ENCODE assay signal across 9 mouse cellular contexts in the genomic region with DNA sequence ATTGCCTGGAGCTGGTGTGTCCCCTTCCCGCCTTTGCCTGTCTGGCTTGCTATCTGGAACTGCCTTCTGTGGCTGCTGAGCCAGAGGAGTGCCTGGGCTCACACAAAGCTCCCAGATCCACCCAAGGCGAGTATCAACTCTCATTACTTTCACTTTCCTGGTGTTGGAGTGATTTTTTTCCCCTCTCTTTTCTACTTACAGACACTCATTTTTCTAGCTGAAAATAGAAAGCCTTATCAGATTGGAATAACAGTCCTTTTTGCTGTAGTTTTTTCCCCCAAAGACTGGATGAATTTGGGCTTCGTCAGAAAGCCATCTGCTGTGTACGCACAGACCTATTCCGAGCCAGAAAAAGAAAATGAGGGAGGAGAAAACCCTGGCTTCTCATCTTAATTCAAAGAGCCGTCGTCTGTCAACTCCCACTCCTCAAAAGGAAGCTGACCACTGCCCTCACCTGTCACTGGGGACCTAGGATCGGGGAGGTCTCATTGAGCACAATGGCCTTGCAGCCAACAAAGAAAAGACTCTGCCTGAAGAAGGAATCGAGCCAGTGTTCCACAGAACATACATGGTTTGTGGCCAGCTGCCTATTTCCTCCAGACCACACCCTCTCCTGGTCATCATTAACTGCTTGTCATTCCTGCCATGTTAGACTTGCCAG.
DNase-seq lines count a peak whose midpoint lies in the region; ATAC-seq lines count a peak whose summit lies in the region.
"Had no signal": no experiment of that assay in that cellular context is flagged by ENCODE, and none has a peak within 500 bp of the region (broad histone marks: within the 10 kb centered on the region; RNA-seq: fewer than 3 reads in every experiment).

No protein-coding gene starts in this region.

- DNase-seq in midbrain, embryonic 14.5 days: peak; percentile 19
- no peak for DNase-seq in midbrain, embryonic 11.5 days (ENCODE audit: low spot score, missing footprints)
- peak; percentile 95 for DNase-seq in heart, adult 11 months
- peak; percentile 35 to 44 for DNase-seq in layer of hippocampus, adult 8-10 months (ENCODE audit: low spot score in 2 of 2)
- peak; percentile 46 for DNase-seq in skeletal muscle tissue, adult 2 months (ENCODE audit: low read depth, low spot score)
- no peak for DNase-seq in liver, embryonic 11.5 days (ENCODE audit: low spot score)
- no peak for DNase-seq in adrenal gland, postnatal 10 days

- H3K4me2 ChIP-seq in midbrain, embryonic 14.5 days (ENCODE audit: low read length): no peak overlapping the region
- H3K4me2 ChIP-seq in midbrain, embryonic 11.5 days: no peak overlapping the region
- no peak overlapping the region for H3K4me2 ChIP-seq in liver, embryonic 11.5 days
- H3K4me2 ChIP-seq: limb, embryonic 12.5 days had no signal

- no peak overlapping the region for H3K4me3 ChIP-seq in midbrain, embryonic 14.5 days (replicated peaks; ENCODE audit: low read depth, low read length)
- no peak overlapping the region for H3K4me3 ChIP-seq in midbrain, embryonic 11.5 days (ENCODE audit: low read depth, low read length)
- H3K4me3 ChIP-seq in liver, embryonic 11.5 days (ENCODE audit: low read depth, low read length): no peak overlapping the region
- H3K4me3 ChIP-seq: limb, embryonic 12.5 days had no signal

- H3K27me3 ChIP-seq in midbrain, embryonic 14.5 days (ENCODE audit: control insufficient read depth, insufficient read depth, low read length): no peaks in the 10 kb centered on the region
- H3K27me3 ChIP-seq in midbrain, embryonic 11.5 days (ENCODE audit: control insufficient read depth, insufficient read depth, low read length): no peaks in the 10 kb centered on the region
- no peaks in the 10 kb centered on the region for H3K27me3 ChIP-seq in liver, embryonic 11.5 days (replicated peaks; ENCODE audit: control insufficient read depth, insufficient read depth, low read length)
- H3K27me3 ChIP-seq: limb, embryonic 12.5 days had no signal

- ATAC-seq in midbrain, embryonic 14.5 days (ENCODE audit: low FRiP score, low TSS enrichment): no peak
- ATAC-seq in midbrain, embryonic 11.5 days (ENCODE audit: low FRiP score): no peak
- ATAC-seq in granulocyte monocyte progenitor cell, adult 5-6 weeks (replicated peaks; ENCODE audit: poor library complexity, severe bottlenecking): no peak
- ATAC-seq in liver, embryonic 11.5 days (replicated peaks; ENCODE audit: low FRiP score): no peak

- WGBS in midbrain, embryonic 14.5 days: 54% methylated on average over 9 of the region's 9 CpGs
- 68% methylated on average over 9 of the region's 9 CpGs for WGBS in midbrain, embryonic 11.5 days
- WGBS in liver, embryonic 11.5 days: 57% methylated on average over 9 of the region's 9 CpGs

- H3K9ac ChIP-seq in midbrain, embryonic 14.5 days (replicated peaks; ENCODE audit: low read length): no peak overlapping the region
- H3K9ac ChIP-seq in midbrain, embryonic 11.5 days (ENCODE audit: low read length): no peak overlapping the region
- no peak overlapping the region for H3K9ac ChIP-seq in liver, embryonic 11.5 days (ENCODE audit: low read depth, low read length)
- H3K9ac ChIP-seq: limb, embryonic 12.5 days had no signal

- no peaks in the 10 kb centered on the region for H3K36me3 ChIP-seq in midbrain, embryonic 14.5 days (ENCODE audit: control insufficient read depth, insufficient read depth, low read length)
- no peaks in the 10 kb centered on the region for H3K36me3 ChIP-seq in midbrain, embryonic 11.5 days (ENCODE audit: control insufficient read depth, insufficient read depth, low read length)
- no peaks in the 10 kb centered on the region for H3K36me3 ChIP-seq in liver, embryonic 11.5 days (ENCODE audit: control insufficient read depth, insufficient read depth, low read length)
- H3K36me3 ChIP-seq: limb, embryonic 12.5 days had no signal

- H3K4me1 ChIP-seq in midbrain, embryonic 14.5 days (ENCODE audit: control insufficient read depth, insufficient read depth, low read length): no peaks in the 10 kb centered on the region
- H3K4me1 ChIP-seq in midbrain, embryonic 11.5 days (ENCODE audit: control insufficient read depth, insufficient read depth, low read length): no peaks in the 10 kb centered on the region
- H3K4me1 ChIP-seq in liver, embryonic 11.5 days (replicated peaks; ENCODE audit: control insufficient read depth, insufficient read depth, low read length): no peaks in the 10 kb centered on the region
- H3K4me1 ChIP-seq: limb, embryonic 12.5 days had no signal

- H3K9me3 ChIP-seq in midbrain, embryonic 14.5 days (ENCODE audit: control insufficient read depth, low read length): no peaks in the 10 kb centered on the region
- no peaks in the 10 kb centered on the region for H3K9me3 ChIP-seq in midbrain, embryonic 11.5 days (ENCODE audit: control insufficient read depth, low read length)
- H3K9me3 ChIP-seq in liver, embryonic 11.5 days (ENCODE audit: control insufficient read depth, low read length): no peaks in the 10 kb centered on the region
- H3K9me3 ChIP-seq: limb, embryonic 12.5 days had no signal

- H3K27ac ChIP-seq in midbrain, embryonic 14.5 days (replicated peaks; ENCODE audit: low read depth, low read length): no peak overlapping the region
- H3K27ac ChIP-seq in midbrain, embryonic 11.5 days (ENCODE audit: low read depth, low read length): no peak overlapping the region
- no peak overlapping the region for H3K27ac ChIP-seq in liver, embryonic 11.5 days (ENCODE audit: low read depth, low read length)
- H3K27ac ChIP-seq: limb, embryonic 12.5 days had no signal

Comparison
In these comparisons a context has a peak if more than half of its experiments do, and no peak if none do; other contexts are left out.
1. DNase-seq: peak in midbrain, embryonic 14.5 days (single experiment), heart, adult 11 months (single experiment), layer of hippocampus, adult 8-10 months (2 of 2) and skeletal muscle tissue, adult 2 months (single experiment); none in midbrain, embryonic 11.5 days (single experiment), liver, embryonic 11.5 days (single experiment) and adrenal gland, postnatal 10 days (single experiment).